Mouse (Mus musculus) cerebellum, adult 11 months (tissue): ENCODE results near the gene Kremen1.

Source experiments
- DNase-seq: peaks from one replicate; pipeline ENCODE4 v3.0.0; 2022

The Kremen1 gene

GRCm38 (mm10) chr11:5261508-5262392 is at the start of gene Kremen1:
TSS of gene Kremen1 (minus strand) at chr11:5261558.
- peak; percentile 94 for DNase-seq

- DNase-seq: no peak
Measured at GRCm38 (mm10) chr11:5307024-5307905, 45.9 kb upstream of the Kremen1 start.

- DNase-seq: no peak
Measured at GRCm38 (mm10) chr11:5306017-5306416, 44.7 kb upstream of the Kremen1 start.

- no peak for DNase-seq
Measured at GRCm38 (mm10) chr11:5304526-5304925, 43.2 kb upstream of the Kremen1 start.

- no peak for DNase-seq
Measured at GRCm38 (mm10) chr11:5298007-5298372, 36.6 kb upstream of the Kremen1 start.

- no peak for DNase-seq
Measured at GRCm38 (mm10) chr11:5297148-5298006, 36.0 kb upstream of the Kremen1 start.

GRCm38 (mm10) chr11:5296576-5297115 is 35.3 kb upstream of the Kremen1 start:
- DNase-seq: no peak

GRCm38 (mm10) chr11:5294805-5295204 is 33.4 kb upstream of the Kremen1 start:
- no peak for DNase-seq

- DNase-seq: peak; percentile 67
Measured at GRCm38 (mm10) chr11:5290691-5291090, 29.3 kb upstream of the Kremen1 start.

- no peak for DNase-seq
Measured at GRCm38 (mm10) chr11:5289826-5290580, 28.6 kb upstream of the Kremen1 start.

GRCm38 (mm10) chr11:5283987-5284386 is 22.6 kb upstream of the Kremen1 start:
- DNase-seq: no peak

- no peak for DNase-seq
Measured at GRCm38 (mm10) chr11:5280932-5281331, 19.6 kb upstream of the Kremen1 start.

- DNase-seq: no peak
Measured at GRCm38 (mm10) chr11:5278463-5278862, 17.1 kb upstream of the Kremen1 start.

- DNase-seq: no peak
Measured at GRCm38 (mm10) chr11:5277307-5277971, 16.1 kb upstream of the Kremen1 start.

- no peak for DNase-seq
Measured at GRCm38 (mm10) chr11:5275216-5275615, 13.9 kb upstream of the Kremen1 start.

GRCm38 (mm10) chr11:5272536-5273234 is 11.3 kb upstream of the Kremen1 start:
- no peak for DNase-seq

- no peak for DNase-seq
Measured at GRCm38 (mm10) chr11:5272066-5272360, 10.7 kb upstream of the Kremen1 start.

GRCm38 (mm10) chr11:5271274-5272065 is 10.1 kb upstream of the Kremen1 start:
- no peak for DNase-seq

- DNase-seq: no peak
Measured at GRCm38 (mm10) chr11:5269846-5270461, 8.6 kb upstream of the Kremen1 start.
